Mouse (Mus musculus): ENCODE measurements at regions not wholly inside any gene's neighbourhood (a gene's known extent, or its start where the extent isn't known, plus 50 kb on each side); places are given as distances from the start of the nearest gene placed in this dataset.

DNA sequence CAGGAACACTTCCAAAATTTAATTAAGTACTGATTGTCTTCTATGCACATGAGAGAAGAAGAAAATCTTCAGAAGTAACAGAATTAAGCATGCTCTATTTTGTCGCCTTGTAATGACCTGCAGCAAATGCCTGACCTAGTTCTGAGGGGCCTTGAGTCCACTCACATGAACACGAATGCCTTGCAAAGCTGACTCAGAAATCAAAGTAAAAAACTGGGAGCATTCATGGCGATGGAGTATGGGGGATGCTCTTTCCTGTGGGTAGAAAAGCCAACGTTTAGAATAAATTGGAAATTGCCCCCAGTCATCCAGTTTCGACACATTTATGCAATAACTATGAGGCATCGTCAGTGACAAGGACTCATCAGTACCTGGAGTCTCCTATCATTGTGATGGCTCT is 779.1 kb downstream of the Bcl11a start:
- ATAC-seq (ENCODE audit: extremely low read depth, insufficient number of reproducible peaks, low FRiP score, poor library complexity, severe bottlenecking), result no peak

DNA sequence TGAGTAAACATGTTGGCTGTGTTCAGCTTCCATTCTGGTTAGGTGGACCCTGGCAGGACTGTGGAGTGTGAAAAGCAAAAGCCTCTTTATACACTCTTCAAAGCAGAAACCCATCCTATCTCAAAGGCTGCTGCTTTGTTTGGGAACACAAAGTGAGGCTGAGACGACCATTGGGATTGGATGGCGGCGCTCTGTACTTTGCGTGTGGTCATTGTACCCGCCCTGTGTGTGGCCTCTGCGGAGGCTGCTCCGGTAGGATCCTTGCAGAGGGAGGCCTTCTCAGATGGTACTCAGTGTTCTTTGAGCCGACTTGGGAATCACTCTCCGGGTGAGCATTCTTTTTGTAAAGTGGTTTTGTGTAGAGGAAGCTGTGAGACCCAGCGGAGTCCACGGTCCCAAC is 786.8 kb downstream of the Bcl11a start:
- no peak for ATAC-seq (ENCODE audit: extremely low read depth, insufficient number of reproducible peaks, low FRiP score, poor library complexity, severe bottlenecking)

DNA sequence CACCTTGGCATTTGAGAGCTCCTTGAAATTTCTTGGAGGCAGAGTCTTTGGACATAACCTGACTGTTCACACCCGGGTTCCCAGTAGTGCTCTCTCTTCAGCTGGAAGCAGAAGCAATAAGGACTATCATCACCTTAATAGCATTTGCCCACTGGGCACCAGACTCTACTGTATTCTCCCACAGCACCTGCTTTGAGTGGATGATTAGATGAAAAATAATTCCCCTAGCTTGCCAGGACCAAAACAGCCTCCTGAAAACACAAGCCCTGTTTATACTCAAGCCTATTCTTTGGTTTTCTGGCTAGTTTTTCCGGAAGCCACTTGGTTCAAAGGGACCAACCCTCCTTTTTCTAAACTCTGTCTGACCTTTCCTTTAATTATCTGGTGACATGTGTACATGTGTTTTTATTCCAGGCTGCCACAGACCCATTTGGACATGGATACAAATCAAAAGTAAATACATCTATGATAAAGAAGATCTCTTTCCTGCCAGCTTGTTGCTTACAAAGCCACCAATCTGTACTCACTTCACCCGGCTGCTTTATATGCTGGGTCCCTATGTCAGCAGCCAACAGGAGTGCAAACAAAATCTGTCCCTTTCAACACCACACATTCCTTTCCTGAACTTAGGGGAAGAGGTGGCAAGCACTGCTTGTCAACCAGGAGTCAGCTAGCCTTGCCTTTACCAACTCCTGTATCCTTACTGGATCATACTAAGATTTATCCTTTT is 787.4 kb downstream of the Bcl11a start:
- ATAC-seq (ENCODE audit: extremely low read depth, insufficient number of reproducible peaks, low FRiP score, poor library complexity, severe bottlenecking), result no peak

All from neutrophil, adult 5-6 weeks (primary cell).